Mouse (Mus musculus) hindbrain, embryonic 15.5 days (tissue): ENCODE measurements around the gene Rpl13a. TPM values are rescaled to one million over a fixed set of nuclear protein-coding genes. Genes with fewer than 3 reads are reported as not detected.
A peak's percentile ranks its signal among the peaks of the same experiment; 100 is the strongest.
"Not testable (repeated sequence)": the region's sequence is repeated elsewhere in the genome, so short reads cannot be mapped to it uniquely, and the experiment has no call there.

Source experiments
- ATAC-seq: fragments of 200-750 bp; cut with Nextera tagmentation; 2 replicates; pipeline ENCODE4 v1.8.0; 2017; ENCODE audit warnings: low read depth, moderate number of reproducible peaks, moderate TSS enrichment; ENCODE audit not compliant: low FRiP score
- H3K27ac ChIP-seq: fragments of 300-500 bp; sonication (generic); replicated peaks from 2 replicates; pipeline ENCODE4 v1.5.1; 2015; ENCODE audit warnings: mild to moderate bottlenecking, inconsistent platforms
- H3K27me3 ChIP-seq: fragments of 300-500 bp; sonication (generic); 2 replicates; pipeline ENCODE4 v1.6.1; 2015; ENCODE audit warnings: control low read depth, inconsistent platforms
- H3K36me3 ChIP-seq: fragments of 300-500 bp; sonication (generic); 2 replicates; pipeline ENCODE4 v1.6.1; 2015; ENCODE audit warnings: control low read depth, inconsistent platforms
- H3K4me1 ChIP-seq: fragments of 300-500 bp; sonication (generic); replicated peaks from 2 replicates; pipeline ENCODE4 v1.6.1; 2015; ENCODE audit warnings: control low read depth, inconsistent platforms
- H3K4me2 ChIP-seq: fragments of 300-500 bp; sonication (generic); 2 replicates; pipeline ENCODE4 v1.6.1; 2015; ENCODE audit warnings: moderate library complexity, mild to moderate bottlenecking, inconsistent platforms
- H3K4me3 ChIP-seq: fragments of 300-500 bp; sonication (generic); 2 replicates; pipeline ENCODE4 v1.5.1; 2015; ENCODE audit warnings: mild to moderate bottlenecking, inconsistent platforms
- H3K9ac ChIP-seq: fragments of 300-500 bp; sonication (generic); 2 replicates; pipeline ENCODE4 v1.6.1; 2015; ENCODE audit warnings: inconsistent platforms
- H3K9me3 ChIP-seq: fragments of 300-500 bp; sonication (generic); 2 replicates; pipeline ENCODE4 v1.6.1; 2016; ENCODE audit warnings: control low read depth, inconsistent platforms
- WGBS: fragments of 180-500 bp; shearing (Covaris S2); methylation state at CpG from one replicate; pipeline ENCODE4 v1.1.7; 2015; 5-methylcytosine and 5-hydroxymethylcytosine counted together
- polyA plus RNA-seq: library from polyadenylated mRNA; unstranded; fragments of >200 nt; fragmentation: Nextera tagmentation; extraction: Ambion mirVana; gene quantifications from 2 replicates; pipeline ENCODE4 v1.2.1, GENCODE M21; 2015

The Rpl13a gene
- polyA plus RNA-seq, 1 experiment from 2014 or later: 624 TPM

DNA sequence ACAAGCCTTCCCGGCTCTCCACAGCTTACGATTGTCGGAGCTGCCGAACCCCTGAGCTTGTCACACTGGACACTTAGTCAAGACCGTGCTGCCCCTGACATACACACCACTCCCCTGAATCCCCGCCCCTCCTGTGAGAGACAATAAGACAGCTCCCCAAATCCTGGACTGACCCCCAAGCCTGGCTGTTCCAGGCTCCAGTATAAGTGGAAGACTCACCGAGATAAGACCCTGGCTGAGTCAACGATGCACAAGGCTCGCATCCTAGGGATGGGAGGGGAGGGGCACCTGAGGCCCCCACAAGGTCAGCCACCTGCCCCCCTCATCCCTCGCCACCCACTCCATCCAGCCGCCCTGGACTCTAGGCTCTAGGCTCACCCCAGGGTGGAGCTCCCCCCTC is 3.3 kb upstream of the Rpl13a start:
- Histone ChIP-seq H3K9me3 (no peaks in the 10 kb centered on the region), H3K4me1 (peaks cover 28% of the 10 kb centered on the region), H3K27ac (no peak overlapping the region), H3K9ac (no peak overlapping the region), H3K27me3 (0 out of 2 replicates have a peak, but pooled peaks cover 4% of the 10 kb centered on the region), H3K4me2 (no peak overlapping the region), H3K36me3 (peaks cover 6% of the 10 kb centered on the region), H3K4me3 (no peak overlapping the region)
- 82% methylated on average over 11 of the region's 11 CpGs for WGBS
- no peak for ATAC-seq

DNA sequence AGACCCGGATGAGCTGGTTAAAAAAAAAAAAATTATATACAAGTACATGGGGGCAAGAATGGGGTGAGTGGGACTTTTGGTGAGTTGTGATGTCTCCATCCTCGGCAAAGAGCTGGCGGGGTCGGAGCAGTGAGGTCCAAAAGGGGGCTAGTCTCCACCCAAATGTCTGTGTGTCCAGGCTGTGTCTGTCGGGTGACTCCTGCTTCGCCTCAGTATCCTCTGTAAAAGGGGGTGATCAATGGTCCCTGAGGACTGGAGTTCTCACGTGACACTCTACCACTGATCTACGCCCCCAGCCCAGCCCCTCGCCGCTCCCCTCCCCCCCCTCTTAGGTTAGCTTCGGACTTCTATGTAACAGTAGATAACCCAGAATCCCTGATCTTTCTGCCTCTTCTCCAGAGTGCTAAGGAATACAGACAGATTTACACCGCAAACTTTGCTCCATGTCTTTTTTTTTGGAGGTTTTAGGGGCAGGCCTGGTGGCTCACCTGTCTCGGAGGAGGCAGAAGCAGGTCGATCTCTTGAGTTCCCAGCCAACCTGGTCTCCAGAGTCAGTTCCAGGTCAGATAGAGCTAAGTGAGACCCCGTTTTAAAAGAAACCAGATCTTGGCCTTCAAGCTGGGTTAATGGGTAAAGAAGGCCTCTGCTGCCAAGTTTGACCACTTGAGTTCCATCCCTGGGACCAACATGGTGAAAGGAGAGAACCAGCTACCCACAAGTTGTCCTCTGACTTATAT is 1.4 kb upstream of the Rpl13a start:
- Histone ChIP-seq H3K4me1 (peaks cover 35% of the 10 kb centered on the region), H3K4me3 (peak overlapping the region; percentile 70), H3K9ac (peak overlapping the region; percentile 51; the same call in 1 of the 2 replicates), H3K4me2 (peak overlapping the region; percentile 70), H3K27me3 (0 out of 2 replicates have a peak, but pooled peaks cover 4% of the 10 kb centered on the region), H3K27ac (peak overlapping the region; percentile 94), H3K36me3 (peaks cover 25% of the 10 kb centered on the region), H3K9me3 (no peaks in the 10 kb centered on the region)
- WGBS: 46% methylated on average over 15 of the region's 15 CpGs
- no peak for ATAC-seq

DNA sequence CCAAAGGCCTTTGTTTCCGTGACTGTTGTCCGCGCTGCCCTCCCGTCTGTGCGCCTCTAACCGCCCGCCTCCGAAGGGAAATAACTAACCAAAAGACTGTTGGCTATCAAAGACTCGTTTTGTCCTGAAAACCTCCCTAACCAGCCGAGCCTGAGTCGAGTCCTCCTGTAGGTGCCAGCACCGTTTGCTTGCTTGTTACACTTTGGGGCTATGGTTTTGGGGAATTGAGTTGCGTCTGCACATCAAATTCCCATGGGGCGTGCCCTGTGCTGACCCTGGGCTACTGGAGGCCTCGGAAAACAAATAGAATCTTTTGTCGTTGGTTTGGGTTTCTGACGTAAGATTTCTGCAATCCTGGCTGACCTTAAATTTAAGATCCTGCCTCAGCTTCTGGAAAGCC is 757 bp upstream of the Rpl13a start:
- peaks cover 25% of the 10 kb centered on the region for H3K36me3 ChIP-seq
- H3K9me3 ChIP-seq: no peaks in the 10 kb centered on the region
- H3K27me3 ChIP-seq: 0 out of 2 replicates have a peak, but pooled peaks cover under 1% of the 10 kb centered on the region
- WGBS: under 1% methylated on average over 17 of the region's 17 CpGs
- peak overlapping the region; percentile 51 for H3K9ac ChIP-seq
- no peak for ATAC-seq
- H3K27ac ChIP-seq: peak overlapping the region; percentile 94
- peak overlapping the region; percentile 70 for H3K4me2 ChIP-seq
- H3K4me1 ChIP-seq: peaks cover 40% of the 10 kb centered on the region
- peak overlapping the region; percentile 70 for H3K4me3 ChIP-seq

DNA sequence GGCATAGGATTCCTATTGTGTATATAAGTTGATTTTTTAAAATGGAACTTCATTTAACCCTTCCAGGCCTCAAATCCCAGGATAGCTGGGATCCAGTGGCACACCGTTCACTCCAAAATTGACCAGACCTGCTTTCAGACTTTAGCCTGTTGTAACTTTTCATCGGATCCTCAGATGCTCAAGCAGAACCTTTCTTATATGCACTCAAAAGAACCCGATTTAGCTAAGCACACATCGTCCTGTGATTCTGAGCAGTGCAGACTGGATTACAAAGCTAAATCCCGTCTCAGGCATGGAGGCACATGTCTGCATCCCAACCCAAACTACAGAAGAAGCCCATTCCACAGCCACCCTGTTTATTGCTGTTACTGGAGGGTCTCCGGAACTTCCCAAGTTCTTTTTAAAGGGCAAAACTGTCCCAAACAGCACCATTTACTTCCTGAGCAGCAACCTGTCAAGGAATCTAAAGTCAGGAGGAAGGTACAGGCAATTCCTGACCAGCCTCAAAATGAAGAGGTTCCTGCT is 799 bp downstream of the Rpl13a start:
- Histone ChIP-seq H3K36me3 (peaks cover 30% of the 10 kb centered on the region), H3K4me2 (peak overlapping the region; percentile 79), H3K9ac (peak overlapping the region; percentile 91), H3K27ac (peak overlapping the region; percentile 84), H3K27me3 (no peaks in the 10 kb centered on the region), H3K4me1 (peaks cover 48% of the 10 kb centered on the region), H3K9me3 (no peaks in the 10 kb centered on the region), H3K4me3 (peak overlapping the region; percentile 70)
- no peak for ATAC-seq
- WGBS: under 1% methylated on average over 6 of the region's 6 CpGs

DNA sequence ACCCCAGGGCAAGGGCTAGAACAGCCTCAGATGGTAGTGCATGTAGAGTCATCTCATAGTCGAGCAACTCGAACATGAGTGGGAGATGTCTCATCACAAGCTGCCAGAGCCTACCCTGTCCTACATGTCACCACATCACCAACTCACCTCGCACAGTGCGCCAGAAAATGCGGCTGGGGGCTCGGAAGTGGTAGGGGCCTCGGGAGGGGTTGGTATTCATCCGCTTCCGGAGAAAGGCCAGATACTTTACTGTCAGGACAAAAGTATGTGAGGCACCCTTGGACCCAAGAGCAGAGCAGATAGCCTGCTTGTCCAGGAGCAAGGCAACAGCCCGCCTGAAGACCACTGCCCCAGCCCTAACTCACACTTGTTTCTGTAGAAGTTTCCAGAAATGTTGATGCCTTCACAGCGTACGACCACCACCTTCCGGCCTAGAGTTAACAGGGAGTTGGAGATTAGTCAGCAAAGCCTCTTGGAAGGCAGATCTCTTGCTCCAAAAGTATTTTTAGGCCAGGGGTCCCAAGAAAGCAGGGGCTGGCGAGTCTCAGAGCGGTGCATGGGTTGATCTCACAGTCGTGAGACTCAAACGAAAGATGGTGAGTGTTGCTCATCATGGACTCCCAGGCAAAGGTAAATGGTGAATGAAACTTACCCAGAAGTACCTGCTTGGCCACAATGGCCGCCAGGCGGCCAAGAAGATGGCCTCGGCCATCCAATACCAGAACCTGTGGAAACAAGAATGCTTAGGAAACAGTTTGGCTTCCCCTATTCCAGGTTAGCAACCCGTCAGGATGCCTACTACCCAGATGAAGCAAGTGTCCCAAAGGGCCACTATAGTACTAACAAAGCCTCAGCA is 1.5 kb downstream of the Rpl13a start:
- no peak for ATAC-seq
- peak overlapping the region; percentile 79 for H3K4me2 ChIP-seq
- H3K9ac ChIP-seq: peak overlapping the region; percentile 91
- no peaks in the 10 kb centered on the region for H3K9me3 ChIP-seq
- H3K27ac ChIP-seq: peak overlapping the region; percentile 84
- peaks cover 37% of the 10 kb centered on the region for H3K36me3 ChIP-seq
- H3K4me3 ChIP-seq: peak overlapping the region; percentile 70
- peaks cover 54% of the 10 kb centered on the region for H3K4me1 ChIP-seq
- WGBS: 49% methylated on average over 21 of the region's 21 CpGs
- H3K27me3 ChIP-seq: no peaks in the 10 kb centered on the region

DNA sequence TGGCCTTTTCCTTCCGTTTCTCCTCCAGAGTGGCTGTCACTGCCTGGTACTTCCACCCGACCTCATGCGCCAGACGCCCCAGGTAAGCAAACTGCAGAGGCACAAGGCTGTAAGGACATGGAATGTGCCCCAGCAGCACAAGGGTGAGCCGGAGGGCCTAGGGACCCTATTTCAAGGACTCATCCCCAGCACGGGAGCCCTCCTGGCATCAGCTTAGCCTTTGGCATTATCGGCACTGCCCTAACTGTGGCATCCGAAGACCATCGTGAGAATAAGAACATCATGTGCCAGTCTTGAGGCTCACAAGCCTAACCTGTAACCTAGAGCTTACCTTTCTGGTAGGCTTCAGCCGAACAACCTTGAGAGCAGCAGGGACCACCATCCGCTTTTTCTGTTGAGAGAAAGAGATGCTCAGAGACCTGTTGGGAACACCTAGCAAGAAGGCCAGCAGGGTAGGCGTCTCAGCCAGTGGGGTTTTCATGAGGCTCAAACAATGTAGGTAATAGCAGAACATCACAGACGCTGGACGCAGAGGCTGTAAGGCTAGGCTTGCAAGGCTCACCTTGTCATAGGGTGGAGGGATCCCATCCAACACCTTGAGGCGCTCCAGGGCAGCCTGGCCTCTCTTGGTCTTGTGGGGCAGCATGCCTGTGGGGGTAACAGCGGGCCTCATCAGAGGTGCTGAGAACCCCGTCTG is 2.3 kb downstream of the Rpl13a start:
- 80% methylated on average over 17 of the region's 17 CpGs for WGBS
- H3K4me3 ChIP-seq: peak overlapping the region; percentile 70

DNA sequence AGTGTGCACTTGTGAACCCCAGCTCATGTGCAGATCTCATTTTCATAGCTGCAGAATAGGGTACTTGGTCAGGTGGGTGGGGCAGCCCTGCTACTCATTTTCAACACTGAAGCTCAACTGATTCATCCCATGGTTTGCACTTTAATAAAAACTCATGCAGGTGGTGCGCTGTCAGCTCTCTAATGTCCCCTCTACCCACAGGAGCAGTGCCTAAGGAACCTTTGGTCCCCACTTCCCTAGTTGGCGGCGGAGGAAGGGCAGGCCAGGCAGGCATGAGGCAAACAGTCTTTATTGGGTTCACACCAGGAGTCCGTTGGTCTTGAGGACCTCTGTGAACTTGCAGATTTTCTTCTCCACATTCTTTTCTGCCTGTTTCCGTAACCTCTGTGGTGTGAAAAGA is 2.9 kb downstream of the Rpl13a start:
- H3K9me3 ChIP-seq, H3K9ac ChIP-seq, H3K27me3 ChIP-seq, H3K4me3 ChIP-seq, ATAC-seq: not testable (repeated sequence)
- Histone ChIP-seq H3K36me3 (peaks cover 51% of the 10 kb centered on the region), H3K27ac (peak overlapping the region; percentile 84; the same call in 1 of the 2 replicates), H3K4me1 (peaks cover 64% of the 10 kb centered on the region), H3K4me2 (0 out of 2 replicates have a peak overlapping the region, but pooled peaks have one; percentile 80)
- WGBS: 66% methylated on average over 5 of the region's 5 CpGs

More for the DNA sequence above, 2.3 kb downstream of the Rpl13a start:
- no peaks in the 10 kb centered on the region for H3K27me3 ChIP-seq
- peaks cover 44% of the 10 kb centered on the region for H3K36me3 ChIP-seq
- H3K9ac ChIP-seq: peak overlapping the region; percentile 91; the same call in 1 of the 2 replicates
- peak overlapping the region; percentile 84 for H3K27ac ChIP-seq
- ATAC-seq: no peak
- H3K4me1 ChIP-seq: peaks cover 62% of the 10 kb centered on the region
- peak overlapping the region; percentile 79; the same call in 1 of the 2 replicates for H3K4me2 ChIP-seq
- H3K9me3 ChIP-seq: no peaks in the 10 kb centered on the region

DNA sequence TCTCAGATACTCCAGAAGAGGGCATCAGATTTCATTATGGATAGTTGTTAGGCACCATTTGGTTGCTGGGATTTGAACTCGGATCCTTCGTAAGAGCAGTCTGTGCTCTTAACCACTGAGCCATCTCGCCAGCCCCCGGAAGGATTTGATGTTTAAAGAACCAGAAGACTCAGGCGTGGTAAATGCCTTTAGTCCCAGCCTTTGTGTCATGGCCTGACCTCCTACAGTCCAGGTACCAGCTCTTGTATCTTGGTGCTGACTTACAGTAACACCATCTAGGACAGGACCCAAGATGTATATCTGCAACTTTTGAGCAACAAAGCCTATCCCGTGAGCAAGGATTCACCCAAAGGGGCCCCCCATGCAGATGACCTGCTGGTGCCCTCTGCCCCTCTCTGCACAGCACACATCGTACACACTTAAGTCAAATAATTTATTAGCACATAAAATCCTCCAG is 3.4 kb downstream of the Rpl13a start:
- Histone ChIP-seq H3K27me3 (no peaks in the 10 kb centered on the region), H3K4me2 (peak overlapping the region; percentile 80), H3K4me1 (peaks cover 64% of the 10 kb centered on the region), H3K9me3 (no peaks in the 10 kb centered on the region), H3K9ac (no peak overlapping the region), H3K4me3 (no peak overlapping the region), H3K36me3 (peaks cover 55% of the 10 kb centered on the region), H3K27ac (peak overlapping the region; percentile 84)
- WGBS: 17% methylated on average over 7 of the region's 7 CpGs
- ATAC-seq: no peak

DNA sequence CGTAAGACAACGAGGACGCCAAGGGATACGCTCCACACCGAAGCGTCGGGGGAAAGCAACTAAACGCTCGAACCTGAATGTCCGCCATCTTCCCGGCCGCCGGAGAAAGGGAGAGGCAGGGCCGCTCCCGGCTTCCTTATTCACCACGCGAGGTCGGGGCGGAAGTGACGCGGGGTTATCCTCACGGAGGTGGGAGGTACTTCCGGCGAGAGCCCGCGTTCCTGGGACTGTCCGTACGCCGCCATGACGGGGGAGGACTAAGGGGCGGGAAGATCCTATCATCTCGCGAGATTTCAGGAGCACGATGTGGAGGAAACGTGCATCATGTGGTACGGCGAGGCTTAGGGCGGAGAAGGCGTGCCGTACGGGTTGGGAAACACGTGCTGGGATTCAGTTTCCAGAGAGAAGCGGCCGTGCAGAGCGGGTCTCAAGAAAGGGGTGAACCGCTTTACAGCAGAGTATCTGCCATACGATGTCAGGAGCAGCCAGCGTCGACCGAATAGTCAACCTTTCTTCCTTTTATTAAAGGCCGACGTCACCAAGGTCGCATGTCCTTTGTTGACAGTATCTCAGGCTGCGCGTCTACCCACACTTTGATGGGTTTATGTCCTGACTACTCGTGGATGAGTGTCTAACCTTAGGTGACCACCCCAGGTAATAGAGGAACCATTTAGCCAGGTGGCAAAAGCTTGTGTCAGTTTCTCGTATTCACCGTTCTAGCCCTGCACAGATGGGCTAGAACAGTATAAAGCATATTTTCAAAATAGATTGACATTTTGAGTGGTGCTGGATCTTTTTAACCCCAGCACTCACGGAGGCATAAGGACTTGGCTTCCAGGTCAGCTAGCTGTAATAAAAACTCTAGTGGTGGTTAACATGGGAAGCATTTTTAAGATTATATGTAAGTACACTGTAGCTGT is 4.1 kb downstream of the Rpl13a start, which contains the start of gene Rps11:
Gene Rps11 (minus strand): TSS at position 216 of the 920 bp plus-strand sequence.
- peak within 1 kb of the TSS; percentile 76 for H3K4me3 ChIP-seq
- ATAC-seq: peak; percentile 88
- H3K4me2 ChIP-seq: peak within 1 kb of the TSS; percentile 80
- no peaks in the 10 kb centered on the region for H3K27me3 ChIP-seq
- H3K27ac ChIP-seq: peak within 1 kb of the TSS; percentile 91
- H3K4me1 ChIP-seq: peaks cover 60% of the 10 kb centered on the region
- H3K9me3 ChIP-seq: no peaks in the 10 kb centered on the region
- under 1% methylated on average over 59 of the region's 59 CpGs for WGBS
- H3K9ac ChIP-seq: peak within 1 kb of the TSS; percentile 95
- H3K36me3 ChIP-seq: peaks cover 62% of the 10 kb centered on the region

DNA sequence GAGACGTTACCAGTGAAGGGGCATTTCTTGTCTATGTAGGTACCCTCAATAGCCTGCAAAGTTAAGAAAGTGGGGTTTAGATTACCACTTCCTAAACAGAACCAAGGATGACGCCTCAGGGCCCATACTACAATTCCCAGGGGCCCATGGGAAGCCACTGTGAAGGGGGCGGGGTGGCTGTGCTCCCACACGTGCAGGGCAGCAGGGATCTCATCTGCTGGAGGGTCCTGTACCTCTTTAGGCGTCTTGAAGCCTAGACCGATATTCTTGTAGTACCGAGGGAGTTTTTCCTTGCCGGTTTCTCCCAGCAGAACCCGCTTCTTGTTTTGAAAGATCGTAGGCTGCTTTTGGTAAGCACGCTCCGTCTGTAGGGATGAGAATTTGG is 5.4 kb downstream of the Rpl13a start:
- Histone ChIP-seq H3K4me3 (peak overlapping the region; percentile 76), H3K9ac (peak overlapping the region; percentile 95), H3K27me3 (no peaks in the 10 kb centered on the region), H3K9me3 (no peaks in the 10 kb centered on the region), H3K4me1 (peaks cover 55% of the 10 kb centered on the region), H3K36me3 (peaks cover 67% of the 10 kb centered on the region), H3K27ac (peak overlapping the region; percentile 91), H3K4me2 (peak overlapping the region; percentile 80)
- no peak for ATAC-seq
- WGBS: 26% methylated on average over 12 of the region's 12 CpGs
